Mouse (Mus musculus): ENCODE results near the gene Socs3. TPM values are rescaled to one million over a fixed set of nuclear protein-coding genes. Genes with fewer than 3 reads are reported as not detected.

Gene Socs3
- polyA plus RNA-seq, 1 experiment from 2014 or later: 2.2 TPM

DNA sequence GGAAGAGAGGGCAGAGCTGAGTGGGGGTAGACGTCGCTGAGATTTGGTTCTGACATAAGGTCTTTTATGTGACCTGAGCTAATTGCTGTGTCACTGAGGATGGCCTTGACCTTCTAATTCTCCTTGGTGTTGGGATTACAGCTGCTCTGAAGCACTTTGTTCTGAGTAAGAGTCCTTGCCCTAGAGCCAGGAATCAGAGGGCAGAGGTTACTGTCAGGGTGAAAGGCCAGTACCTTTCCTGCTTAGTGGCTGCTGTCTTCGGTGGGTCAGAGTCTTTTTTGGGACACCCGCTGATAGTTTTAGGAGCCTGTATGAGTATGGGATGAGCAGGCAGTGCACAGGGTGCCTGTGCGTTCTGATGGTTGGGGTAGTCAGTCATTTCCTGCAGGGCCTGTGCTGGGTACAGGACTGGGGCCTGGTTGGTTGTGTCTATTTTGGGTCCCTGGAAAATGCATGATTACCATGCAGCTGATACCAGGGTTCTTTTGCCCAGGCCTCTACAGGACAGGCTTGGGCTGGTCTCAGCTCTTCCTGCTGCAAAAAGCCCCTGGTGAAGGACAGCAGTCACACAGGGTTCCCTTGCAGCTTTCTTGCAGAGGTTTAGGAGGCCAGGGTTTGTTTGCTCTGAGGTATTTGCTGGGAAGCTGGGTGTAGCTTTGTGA, 38.4 kb upstream of the Socs3 start:
- 66% methylated on average over 5 of the region's 5 CpGs for WGBS
- Histone ChIP-seq H3K9ac (replicated peaks; ENCODE audit: low read depth, low read length) (no peak overlapping the region), H3K4me3 (ENCODE audit: low read depth, low read length) (no peak overlapping the region), H3K27me3 (ENCODE audit: control insufficient read depth, insufficient read depth, low read length) (no peaks in the 10 kb centered on the region), H3K4me1 (ENCODE audit: control insufficient read depth, insufficient read depth, low read length) (peaks cover 14% of the 10 kb centered on the region; the same call in 1 of the 2 replicates), H3K36me3 (ENCODE audit: control insufficient read depth, insufficient read depth, low read length) (peaks cover 37% of the 10 kb centered on the region), H3K27ac (ENCODE audit: low read depth, low read length) (no peak overlapping the region), H3K9me3 (ENCODE audit: control insufficient read depth, low read length) (no peaks in the 10 kb centered on the region), H3K4me2 (ENCODE audit: low read depth, low read length) (no peak overlapping the region)
- ATAC-seq (ENCODE audit: low read depth): no peak

GRCm38 (mm10) chr11:118007460-118008143, 37.8 kb upstream of the Socs3 start:
- no peak overlapping the region for H3K4me2 ChIP-seq (ENCODE audit: low read depth, low read length)
- no peaks in the 10 kb centered on the region for H3K27me3 ChIP-seq (ENCODE audit: control insufficient read depth, insufficient read depth, low read length)
- no peak for ATAC-seq (ENCODE audit: low read depth)
- H3K4me3 ChIP-seq (ENCODE audit: low read depth, low read length): no peak overlapping the region
- no peak overlapping the region for H3K9ac ChIP-seq (replicated peaks; ENCODE audit: low read depth, low read length)
- H3K9me3 ChIP-seq (ENCODE audit: control insufficient read depth, low read length): no peaks in the 10 kb centered on the region
- peaks cover 14% of the 10 kb centered on the region; the same call in 1 of the 2 replicates for H3K4me1 ChIP-seq (ENCODE audit: control insufficient read depth, insufficient read depth, low read length)
- H3K27ac ChIP-seq (ENCODE audit: low read depth, low read length): no peak overlapping the region
- H3K36me3 ChIP-seq (ENCODE audit: control insufficient read depth, insufficient read depth, low read length): peaks cover 37% of the 10 kb centered on the region
- 73% methylated on average over 8 of the region's 8 CpGs for whole genome bisulfite sequencing

- Histone ChIP-seq H3K9ac (replicated peaks; ENCODE audit: low read depth, low read length) (no peak overlapping the region), H3K9me3 (ENCODE audit: control insufficient read depth, low read length) (no peaks in the 10 kb centered on the region), H3K27me3 (ENCODE audit: control insufficient read depth, insufficient read depth, low read length) (no peaks in the 10 kb centered on the region), H3K4me3 (ENCODE audit: low read depth, low read length) (no peak overlapping the region), H3K27ac (ENCODE audit: low read depth, low read length) (no peak overlapping the region), H3K4me1 (ENCODE audit: control insufficient read depth, insufficient read depth, low read length) (peaks cover 5% of the 10 kb centered on the region; the same call in 1 of the 2 replicates), H3K4me2 (ENCODE audit: low read depth, low read length) (no peak overlapping the region), H3K36me3 (ENCODE audit: control insufficient read depth, insufficient read depth, low read length) (peaks cover 47% of the 10 kb centered on the region)
- ATAC-seq (ENCODE audit: low read depth): no peak
- 90% methylated on average over 5 of the region's 5 CpGs for WGBS
These were observed 34.4 kb upstream of the Socs3 start for GRCm38 (mm10) chr11:118004217-118004616.

DNA sequence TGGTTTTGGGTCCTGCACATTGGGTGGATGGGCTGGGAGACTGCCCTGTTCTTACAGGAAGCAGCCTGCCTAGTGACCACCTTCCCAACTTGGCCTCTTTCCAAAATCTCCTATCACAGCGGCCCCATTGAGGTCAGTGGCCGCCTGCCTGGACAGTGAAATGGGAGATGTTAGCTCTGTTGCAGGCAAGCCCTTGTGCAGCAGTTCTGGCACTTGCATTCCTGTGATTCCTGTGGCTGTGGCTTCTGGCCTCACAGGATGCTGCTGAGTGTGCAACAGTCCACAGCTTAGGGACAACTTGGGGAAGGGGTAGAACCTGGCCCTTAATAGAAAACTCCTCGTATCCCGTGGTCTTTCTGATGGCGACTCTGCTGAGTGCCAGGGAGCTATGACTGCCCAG, 33.9 kb upstream of the Socs3 start:
- no peaks in the 10 kb centered on the region for H3K9me3 ChIP-seq (ENCODE audit: control insufficient read depth, low read length)
- no peaks in the 10 kb centered on the region for H3K27me3 ChIP-seq (ENCODE audit: control insufficient read depth, insufficient read depth, low read length)
- ATAC-seq (ENCODE audit: low read depth): no peak
- H3K36me3 ChIP-seq (ENCODE audit: control insufficient read depth, insufficient read depth, low read length): peaks cover 49% of the 10 kb centered on the region
- 0 out of 2 replicates have a peak, but pooled peaks cover 2% of the 10 kb centered on the region for H3K4me1 ChIP-seq (ENCODE audit: control insufficient read depth, insufficient read depth, low read length)
- no peak overlapping the region for H3K4me3 ChIP-seq (ENCODE audit: low read depth, low read length)
- H3K9ac ChIP-seq (replicated peaks; ENCODE audit: low read depth, low read length): no peak overlapping the region
- WGBS: 86% methylated on average over 5 of the region's 5 CpGs
- no peak overlapping the region for H3K27ac ChIP-seq (ENCODE audit: low read depth, low read length)
- H3K4me2 ChIP-seq (ENCODE audit: low read depth, low read length): no peak overlapping the region

DNA sequence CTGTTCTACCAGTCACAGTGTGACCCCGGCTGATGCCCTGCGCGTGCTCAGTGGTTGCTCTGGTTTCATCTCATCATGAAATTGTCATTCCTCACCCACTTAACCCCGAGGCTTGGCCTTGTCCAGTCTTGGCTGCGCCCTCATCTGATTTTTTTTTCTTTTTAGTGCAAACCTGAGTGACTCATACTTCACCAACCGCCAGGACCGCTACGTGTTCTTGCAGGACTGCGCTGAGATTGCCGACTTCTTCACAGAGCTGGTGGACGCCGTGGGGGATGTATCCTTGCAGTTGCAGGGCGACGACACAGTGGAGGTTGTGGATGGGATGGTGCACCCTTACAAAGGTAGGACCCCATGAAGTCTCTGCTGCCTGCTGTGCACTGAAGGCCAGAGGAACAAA, 33.3 kb upstream of the Socs3 start:
- H3K4me2 ChIP-seq (ENCODE audit: low read depth, low read length): no peak overlapping the region
- H3K27ac ChIP-seq (ENCODE audit: low read depth, low read length): no peak overlapping the region
- H3K9ac ChIP-seq (replicated peaks; ENCODE audit: low read depth, low read length): no peak overlapping the region
- 96% methylated on average over 14 of the region's 14 CpGs for WGBS
- no peaks in the 10 kb centered on the region for H3K9me3 ChIP-seq (ENCODE audit: control insufficient read depth, low read length)
- peaks cover 49% of the 10 kb centered on the region for H3K36me3 ChIP-seq (ENCODE audit: control insufficient read depth, insufficient read depth, low read length)
- no peaks in the 10 kb centered on the region for H3K4me1 ChIP-seq (ENCODE audit: control insufficient read depth, insufficient read depth, low read length)
- no peaks in the 10 kb centered on the region for H3K27me3 ChIP-seq (ENCODE audit: control insufficient read depth, insufficient read depth, low read length)
- H3K4me3 ChIP-seq (ENCODE audit: low read depth, low read length): no peak overlapping the region
- no peak for ATAC-seq (ENCODE audit: low read depth)

- Histone ChIP-seq H3K36me3 (ENCODE audit: control insufficient read depth, insufficient read depth, low read length) (peaks cover 35% of the 10 kb centered on the region), H3K4me3 (ENCODE audit: low read depth, low read length) (no peak overlapping the region), H3K27me3 (ENCODE audit: control insufficient read depth, insufficient read depth, low read length) (no peaks in the 10 kb centered on the region), H3K27ac (ENCODE audit: low read depth, low read length) (no peak overlapping the region), H3K4me2 (ENCODE audit: low read depth, low read length) (no peak overlapping the region), H3K9me3 (ENCODE audit: control insufficient read depth, low read length) (no peaks in the 10 kb centered on the region), H3K4me1 (ENCODE audit: control insufficient read depth, insufficient read depth, low read length) (peaks cover under 1% of the 10 kb centered on the region; the same call in 1 of the 2 replicates), H3K9ac (replicated peaks; ENCODE audit: low read depth, low read length) (no peak overlapping the region)
- 93% methylated on average over 7 of the region's 7 CpGs for WGBS
- no peak for ATAC-seq (ENCODE audit: low read depth)
These were observed 30.8 kb upstream of the Socs3 start for GRCm38 (mm10) chr11:118000565-118001215.

DNA sequence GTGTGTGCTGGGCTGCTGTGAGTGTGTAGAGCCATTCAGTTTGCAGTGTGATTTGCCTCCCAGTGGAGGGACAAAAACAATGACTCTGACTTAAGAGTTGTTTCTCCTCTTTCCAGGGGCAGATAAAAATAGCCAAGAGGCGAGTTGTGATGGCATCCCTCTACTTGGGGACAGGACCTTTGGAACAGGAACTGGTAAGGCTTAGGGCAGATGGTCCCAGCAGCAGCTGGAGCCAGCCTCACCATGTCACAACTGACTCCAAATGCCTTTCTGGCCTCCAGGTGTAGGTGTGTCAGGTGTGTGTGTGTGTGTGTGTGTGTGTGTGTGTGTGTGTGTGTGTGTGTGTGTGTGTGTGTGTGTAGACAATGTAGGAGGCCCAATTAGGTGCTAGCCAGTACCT, 30.2 kb upstream of the Socs3 start:
- Histone ChIP-seq H3K4me3 (ENCODE audit: low read depth, low read length) (no peak overlapping the region), H3K27ac (ENCODE audit: low read depth, low read length) (no peak overlapping the region), H3K9me3 (ENCODE audit: control insufficient read depth, low read length) (no peaks in the 10 kb centered on the region), H3K36me3 (ENCODE audit: control insufficient read depth, insufficient read depth, low read length) (peaks cover 29% of the 10 kb centered on the region), H3K27me3 (ENCODE audit: control insufficient read depth, insufficient read depth, low read length) (no peaks in the 10 kb centered on the region), H3K4me1 (ENCODE audit: control insufficient read depth, insufficient read depth, low read length) (peaks cover 6% of the 10 kb centered on the region; the same call in 1 of the 2 replicates), H3K9ac (replicated peaks; ENCODE audit: low read depth, low read length) (no peak overlapping the region), H3K4me2 (ENCODE audit: low read depth, low read length) (no peak overlapping the region)
- no peak for ATAC-seq (ENCODE audit: low read depth)
- 65% methylated on average over 1 of the region's 1 CpGs for WGBS

GRCm38 (mm10) chr11:117999260-117999934, 29.6 kb upstream of the Socs3 start:
- H3K36me3 ChIP-seq (ENCODE audit: control insufficient read depth, insufficient read depth, low read length): peaks cover 22% of the 10 kb centered on the region
- peaks cover 6% of the 10 kb centered on the region; the same call in 1 of the 2 replicates for H3K4me1 ChIP-seq (ENCODE audit: control insufficient read depth, insufficient read depth, low read length)
- WGBS: 89% methylated on average over 6 of the region's 6 CpGs
- H3K4me2 ChIP-seq (ENCODE audit: low read depth, low read length): no peak overlapping the region
- no peak for ATAC-seq (ENCODE audit: low read depth)
- H3K27me3 ChIP-seq (ENCODE audit: control insufficient read depth, insufficient read depth, low read length): no peaks in the 10 kb centered on the region
- no peak overlapping the region for H3K9ac ChIP-seq (replicated peaks; ENCODE audit: low read depth, low read length)
- H3K27ac ChIP-seq (ENCODE audit: low read depth, low read length): no peak overlapping the region
- no peak overlapping the region for H3K4me3 ChIP-seq (ENCODE audit: low read depth, low read length)
- H3K9me3 ChIP-seq (ENCODE audit: control insufficient read depth, low read length): no peaks in the 10 kb centered on the region
